Comparison of ENCODE assay signal across 7 mouse cellular contexts in the genomic region with DNA sequence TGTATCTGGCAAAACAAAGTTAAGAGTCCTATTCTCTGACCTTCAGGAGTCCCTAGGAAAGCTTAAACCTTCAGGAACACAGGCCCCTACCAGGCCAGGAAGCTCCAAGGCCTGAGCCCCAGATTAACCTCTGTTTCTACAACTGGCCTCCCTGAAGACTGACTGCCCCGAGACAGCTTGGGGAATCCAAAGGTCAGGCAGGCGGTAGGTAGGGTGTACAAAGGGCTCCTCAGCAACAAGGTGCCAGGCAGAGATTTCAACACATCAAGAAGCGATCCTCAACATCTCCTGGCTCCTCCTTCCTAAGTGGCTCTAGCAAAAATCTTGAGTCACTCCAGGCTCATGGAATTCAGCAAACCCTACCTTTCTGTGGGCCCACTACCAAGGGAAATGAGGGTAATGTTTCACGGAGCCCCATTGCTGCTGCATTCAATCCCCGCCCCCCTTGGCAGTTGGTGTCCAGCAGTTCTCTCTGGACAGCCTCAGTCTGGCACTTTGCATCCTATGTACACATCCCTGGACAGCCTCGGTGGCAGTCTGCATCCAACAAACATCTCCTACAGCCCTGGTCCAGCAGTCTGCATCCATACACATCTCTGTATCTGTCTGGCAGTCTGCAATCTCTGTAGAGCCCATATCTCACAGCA. TPM values are rescaled to one million over a fixed set of nuclear protein-coding genes. Genes with fewer than 3 reads are reported as not detected.
DNase-seq lines count a peak whose midpoint lies in the region; ATAC-seq and TF ChIP-seq lines count a peak whose summit lies in the region.

No protein-coding gene starts in this region.

- no peaks in the 10 kb centered on the region for H3K9me3 ChIP-seq in hindbrain, embryonic 10.5 days
- H3K9me3 ChIP-seq in limb, embryonic 14.5 days (ENCODE audit: control insufficient read depth, low read length), result no peaks in the 10 kb centered on the region
- H3K9me3 ChIP-seq in stomach, embryonic 16.5 days (replicated peaks; ENCODE audit: control insufficient read depth, low read length), result no peaks in the 10 kb centered on the region

- peak overlapping the region; percentile 69 for H3K4me2 ChIP-seq in limb, embryonic 14.5 days (replicated peaks; ENCODE audit: low read depth, low read length, severe bottlenecking)
- peak overlapping the region; percentile 85 for H3K4me2 ChIP-seq in stomach, embryonic 16.5 days (ENCODE audit: low read depth, low read length)

- DNase-seq in thymus, adult 2 months, result no peak
- no peak for DNase-seq in thymus, postnatal 4 days
- no peak for DNase-seq in hindbrain, embryonic 10.5 days (ENCODE audit: low spot score)
- DNase-seq in limb, embryonic 14.5 days (ENCODE audit: low spot score), result no peak
- no peak for DNase-seq in left cerebral cortex, postnatal 4 days
- no peak for DNase-seq in urinary bladder, postnatal 36 days (ENCODE audit: low spot score in 2 of 2)

- H3K9ac ChIP-seq in limb, embryonic 14.5 days (ENCODE audit: low read depth, low read length, severe bottlenecking), result peak overlapping the region; percentile 69
- peak overlapping the region; percentile 91 for H3K9ac ChIP-seq in stomach, embryonic 16.5 days (ENCODE audit: low read length)

- intact Hi-C loops in left cerebral cortex, postnatal 4 days (cut with DNase I), result no loop called here

- ATAC-seq in limb, embryonic 14.5 days (ENCODE audit: low FRiP score, low read depth), result no peak
- ATAC-seq in stomach, embryonic 16.5 days (ENCODE audit: insufficient read depth, low FRiP score), result no peak

- 63% methylated on average over 6 of the region's 6 CpGs for WGBS in thymus, adult 2 months
- 68% methylated on average over 6 of the region's 6 CpGs for WGBS in hindbrain, embryonic 10.5 days
- 61% methylated on average over 6 of the region's 6 CpGs for WGBS in limb, embryonic 14.5 days
- 42% methylated on average over 6 of the region's 6 CpGs for WGBS in stomach, embryonic 16.5 days

- no peak for TF ChIP-seq CTCF in thymus, adult 2 months (IDR thresholded peaks at IDR 0.05; ENCODE audit: borderline replicate concordance, control insufficient read depth, extremely low read depth, insufficient read depth, low read length, poor library complexity)

- no peak overlapping the region for H3K27ac ChIP-seq in thymus, adult 2 months (ENCODE audit: control insufficient read depth, insufficient read depth, low read length)
- H3K27ac ChIP-seq in hindbrain, embryonic 10.5 days, result peak overlapping the region; percentile 91
- no peak overlapping the region for H3K27ac ChIP-seq in limb, embryonic 14.5 days (replicated peaks; ENCODE audit: low read depth, low read length)
- H3K27ac ChIP-seq in stomach, embryonic 16.5 days (ENCODE audit: low read length), result peak overlapping the region; percentile 72; the same call in 1 of the 2 replicates

- no peaks in the 10 kb centered on the region for H3K27me3 ChIP-seq in thymus, adult 2 months (ENCODE audit: control insufficient read depth, insufficient read depth, low read length)
- H3K27me3 ChIP-seq in hindbrain, embryonic 10.5 days (ENCODE audit: insufficient read depth, poor library complexity, severe bottlenecking), result no peaks in the 10 kb centered on the region
- H3K27me3 ChIP-seq in limb, embryonic 14.5 days (ENCODE audit: control insufficient read depth, insufficient read depth, low read length), result no peaks in the 10 kb centered on the region
- no peaks in the 10 kb centered on the region for H3K27me3 ChIP-seq in stomach, embryonic 16.5 days (ENCODE audit: control insufficient read depth, insufficient read depth, low read length)

- H3K4me1 ChIP-seq in thymus, adult 2 months (replicated peaks; ENCODE audit: control insufficient read depth, insufficient read depth, low read length), result peaks cover 10% of the 10 kb centered on the region
- H3K4me1 ChIP-seq in hindbrain, embryonic 10.5 days (replicated peaks), result peaks cover 23% of the 10 kb centered on the region
- H3K4me1 ChIP-seq in limb, embryonic 14.5 days (ENCODE audit: control insufficient read depth, insufficient read depth, low read length), result peaks cover 7% of the 10 kb centered on the region; the same call in 1 of the 2 replicates
- peaks cover 8% of the 10 kb centered on the region for H3K4me1 ChIP-seq in stomach, embryonic 16.5 days (ENCODE audit: control insufficient read depth, insufficient read depth, low read length)

- H3K36me3 ChIP-seq in thymus, adult 2 months (ENCODE audit: control insufficient read depth, insufficient read depth, low read length), result peaks cover 12% of the 10 kb centered on the region
- H3K36me3 ChIP-seq in hindbrain, embryonic 10.5 days, result peaks cover 45% of the 10 kb centered on the region
- peaks cover 34% of the 10 kb centered on the region for H3K36me3 ChIP-seq in limb, embryonic 14.5 days (ENCODE audit: control insufficient read depth, insufficient read depth, low read length)
- H3K36me3 ChIP-seq in stomach, embryonic 16.5 days (ENCODE audit: control insufficient read depth, insufficient read depth, low read length), result no peaks in the 10 kb centered on the region

- H3K4me3 ChIP-seq in thymus, adult 2 months (ENCODE audit: control insufficient read depth, insufficient read depth, low read length), result peak overlapping the region; percentile 72
- peak overlapping the region; percentile 90 for H3K4me3 ChIP-seq in hindbrain, embryonic 10.5 days
- peak overlapping the region; percentile 79 for H3K4me3 ChIP-seq in limb, embryonic 14.5 days (replicated peaks; ENCODE audit: low read length)
- H3K4me3 ChIP-seq in stomach, embryonic 16.5 days (replicated peaks; ENCODE audit: low read length), result peak overlapping the region; percentile 82

- no peak for TF ChIP-seq POLR2A in thymus, adult 2 months (IDR thresholded peaks at IDR 0.05; ENCODE audit: control insufficient read depth, extremely low read depth, insufficient read depth, low read length, poor library complexity)
- no peak for TF ChIP-seq POLR2A in limb, embryonic 14.5 days (IDR thresholded peaks at IDR 0.05; ENCODE audit: borderline replicate concordance, extremely low read depth, insufficient read depth, insufficient read length)

RNA-seq across cellular contexts. Expression of gene Uck1, which starts 0.9 kb away (rescaled TPM):
- 109 and 127 TPM in 2 replicates for polyA plus RNA-seq in thymus, adult 2 months (2012; rRNA removed)
- 77.2 and 83.0 TPM in 2 replicates for polyA plus RNA-seq in hindbrain, embryonic 10.5 days (2016; fragmentation: Nextera tagmentation; extraction: Ambion mirVana)
- 64.8 and 69.4 TPM in 2 replicates for polyA plus RNA-seq in limb, embryonic 14.5 days (2012; rRNA removed)
- polyA plus RNA-seq in limb, embryonic 14.5 days (2014; fragmentation: Nextera tagmentation; extraction: Ambion mirVana), result 59.9 and 67.8 TPM in 2 replicates
- 53.4 and 59.7 TPM in 2 replicates for polyA plus RNA-seq in stomach, embryonic 16.5 days (2015; fragmentation: Nextera tagmentation; extraction: Ambion mirVana)
- 10 to 100 TPM; 61.8 to 62.5 TPM for total RNA-seq in left cerebral cortex, postnatal 4 days (2021)

RNA-seq across cellular contexts. Expression of gene Pomt1, which starts 22.6 kb away (rescaled TPM):
- polyA plus RNA-seq in thymus, adult 2 months (2012; rRNA removed), result 36.4 and 42.1 TPM in 2 replicates
- 27.1 and 27.2 TPM in 2 replicates for polyA plus RNA-seq in hindbrain, embryonic 10.5 days (2016; fragmentation: Nextera tagmentation; extraction: Ambion mirVana)
- polyA plus RNA-seq in limb, embryonic 14.5 days (2012; rRNA removed), result 36.4 and 45.8 TPM in 2 replicates
- 21.7 and 22.9 TPM in 2 replicates for polyA plus RNA-seq in limb, embryonic 14.5 days (2014; fragmentation: Nextera tagmentation; extraction: Ambion mirVana)
- polyA plus RNA-seq in stomach, embryonic 16.5 days (2015; fragmentation: Nextera tagmentation; extraction: Ambion mirVana), result 23.6 and 24.0 TPM in 2 replicates
- 10 to 100 TPM; 36.5 to 37.1 TPM for total RNA-seq in left cerebral cortex, postnatal 4 days (2021)

RNA-seq across cellular contexts. Expression of gene Golga2, which starts 28.2 kb away (rescaled TPM):
- 36.6 and 37.5 TPM in 2 replicates for polyA plus RNA-seq in thymus, adult 2 months (2012; rRNA removed)
- 20.2 and 22.6 TPM in 2 replicates for polyA plus RNA-seq in hindbrain, embryonic 10.5 days (2016; fragmentation: Nextera tagmentation; extraction: Ambion mirVana)
- 56.4 and 63.1 TPM in 2 replicates for polyA plus RNA-seq in limb, embryonic 14.5 days (2012; rRNA removed)
- polyA plus RNA-seq in limb, embryonic 14.5 days (2014; fragmentation: Nextera tagmentation; extraction: Ambion mirVana), result 32.4 and 33.3 TPM in 2 replicates
- polyA plus RNA-seq in stomach, embryonic 16.5 days (2015; fragmentation: Nextera tagmentation; extraction: Ambion mirVana), result 24.6 TPM in 2 replicates
- 10 to 100 TPM; 75.6 to 81.7 TPM for total RNA-seq in left cerebral cortex, postnatal 4 days (2021)

RNA-seq across cellular contexts. Expression of gene Swi5, which starts 28.9 kb away (rescaled TPM):
- polyA plus RNA-seq in thymus, adult 2 months (2012; rRNA removed), result 147 and 168 TPM in 2 replicates
- polyA plus RNA-seq in hindbrain, embryonic 10.5 days (2016; fragmentation: Nextera tagmentation; extraction: Ambion mirVana), result 488 and 544 TPM in 2 replicates
- polyA plus RNA-seq in limb, embryonic 14.5 days (2012; rRNA removed), result 272 and 324 TPM in 2 replicates
- polyA plus RNA-seq in limb, embryonic 14.5 days (2014; fragmentation: Nextera tagmentation; extraction: Ambion mirVana), result 221 and 244 TPM in 2 replicates
- 372 and 388 TPM in 2 replicates for polyA plus RNA-seq in stomach, embryonic 16.5 days (2015; fragmentation: Nextera tagmentation; extraction: Ambion mirVana)
- total RNA-seq in left cerebral cortex, postnatal 4 days (2021), result 100 to 1,000 TPM; 228 to 230 TPM

Comparison
In these comparisons a context has a peak if more than half of its experiments do, and no peak if none do; other contexts are left out.
1. H3K27ac ChIP-seq: peak in hindbrain, embryonic 10.5 days (single experiment) and stomach, embryonic 16.5 days (single experiment); none in thymus, adult 2 months (single experiment) and limb, embryonic 14.5 days (single experiment).
2. Peak in every context shown above with its lines, with median percentiles within 50 percentile points of each other: H3K4me3 ChIP-seq.